Mouse (Mus musculus) forebrain, postnatal 0 days (tissue): ENCODE measurements at regions not wholly inside any gene's neighbourhood (a gene's known extent, or its start where the extent isn't known, plus 50 kb on each side); places are given as distances from the start of the nearest gene placed in this dataset.

Experiments used
- ATAC-seq: fragments of 200-750 bp; cut with Nextera tagmentation; 2 replicates; pipeline ENCODE4 v1.8.0; 2017; ENCODE audit warnings: mild to moderate bottlenecking, moderate library complexity
- DNase-seq: peaks from one replicate; pipeline ENCODE4 v3.0.0-alpha.2; 2015
- H3K27ac ChIP-seq: fragments of 300-500 bp; sonication (generic); 2 replicates; pipeline ENCODE4 v1.5.1; 2014; ENCODE audit warnings: low read depth, mild to moderate bottlenecking, antibody characterized with exemption, low read length, moderate library complexity, mixed read lengths
- H3K27me3 ChIP-seq: fragments of 300-500 bp; sonication (generic); 2 replicates; pipeline ENCODE4 v1.6.1; 2014; ENCODE audit warnings: mild to moderate bottlenecking, low read length, mixed read lengths; ENCODE audit not compliant: insufficient read depth
- H3K36me3 ChIP-seq: fragments of 300-500 bp; sonication (generic); 2 replicates; pipeline ENCODE4 v1.6.1; 2014; ENCODE audit warnings: mild to moderate bottlenecking, moderate library complexity; ENCODE audit not compliant: insufficient read depth
- H3K4me1 ChIP-seq: fragments of 300-500 bp; sonication (generic); 2 replicates; pipeline ENCODE4 v1.6.1; 2014; ENCODE audit warnings: antibody characterized with exemption; ENCODE audit not compliant: insufficient read depth
- H3K4me2 ChIP-seq: fragments of 300-500 bp; sonication (generic); 2 replicates; pipeline ENCODE4 v1.6.1; 2014; ENCODE audit warnings: low read depth, mild to moderate bottlenecking, moderate library complexity
- H3K4me3 ChIP-seq: fragments of 300-500 bp; sonication (generic); 2 replicates; pipeline ENCODE4 v1.5.1; 2014; ENCODE audit warnings: low read depth, low read length, mixed read lengths
- H3K9ac ChIP-seq: fragments of 300-500 bp; sonication (generic); 2 replicates; pipeline ENCODE4 v1.6.1; 2014; ENCODE audit warnings: mild to moderate bottlenecking
- H3K9me3 ChIP-seq: fragments of 300-500 bp; sonication (generic); 2 replicates; pipeline ENCODE4 v1.6.1; 2016; ENCODE audit warnings: low read length
- CTCF ChIP-seq: sonication (generic); IDR thresholded peaks from 2 replicates; pipeline ENCODE4 v1.5.1; 2016; ENCODE audit warnings: antibody characterized with exemption, control low read depth, low read depth
- WGBS: fragments of 180-500 bp; shearing (Covaris S2); extraction: QIAGEN DNeasy Blood & Tissue Kit; methylation state at CpG from one replicate; pipeline ENCODE4 v1.1.7; 2014; 5-methylcytosine and 5-hydroxymethylcytosine counted together

- no peak overlapping the region for H3K4me3 ChIP-seq
- H3K9ac ChIP-seq = no peak overlapping the region
- 89% methylated on average over 4 of the region's 4 CpGs for WGBS
- H3K4me1 ChIP-seq = no peaks in the 10 kb centered on the region
- no peak for TF ChIP-seq CTCF
- no peaks in the 10 kb centered on the region for H3K36me3 ChIP-seq
- no peaks in the 10 kb centered on the region for H3K27me3 ChIP-seq
- DNase-seq (no peak), ATAC-seq (no peak)
- no peaks in the 10 kb centered on the region for H3K9me3 ChIP-seq
- no peak overlapping the region for H3K27ac ChIP-seq
- H3K4me2 ChIP-seq = no peak overlapping the region
Observed at GRCm38 (mm10) chr16:30743566-30743965, 144.0 kb downstream of the Fam43a start.

GRCm38 (mm10) chr16:30744237-30744636 lies 144.7 kb downstream of the Fam43a start:
- Histone ChIP-seq H3K27me3 (no peaks in the 10 kb centered on the region), H3K36me3 (no peaks in the 10 kb centered on the region), H3K9ac (no peak overlapping the region), H3K4me3 (no peak overlapping the region), H3K27ac (no peak overlapping the region), H3K4me1 (no peaks in the 10 kb centered on the region), H3K9me3 (no peaks in the 10 kb centered on the region), H3K4me2 (no peak overlapping the region)
- DNase-seq (no peak), ATAC-seq (no peak)
- no peak for TF ChIP-seq CTCF
- WGBS = 34% methylated on average over 7 of the region's 7 CpGs

- Histone ChIP-seq H3K9me3 (no peaks in the 10 kb centered on the region), H3K27me3 (no peaks in the 10 kb centered on the region), H3K36me3 (no peaks in the 10 kb centered on the region), H3K9ac (no peak overlapping the region), H3K4me2 (no peak overlapping the region), H3K4me3 (no peak overlapping the region), H3K27ac (no peak overlapping the region), H3K4me1 (no peaks in the 10 kb centered on the region)
- 46% methylated on average over 11 of the region's 11 CpGs for WGBS
- TF ChIP-seq CTCF = no peak
- peak; percentile 77 for ATAC-seq
- peak; percentile 27 for DNase-seq
Observed at GRCm38 (mm10) chr16:30745598-30746181, 146.2 kb downstream of the Fam43a start.

- no peak for ATAC-seq
- 70% methylated on average over 8 of the region's 8 CpGs for WGBS
Observed at GRCm38 (mm10) chr16:30746211-30746610, 146.7 kb downstream of the Fam43a start.

GRCm38 (mm10) chr16:30749841-30750240 lies 150.3 kb downstream of the Fam43a start:
- WGBS = 60% methylated on average over 3 of the region's 3 CpGs
- ATAC-seq (no peak), DNase-seq (no peak)
- no peak overlapping the region for H3K27ac ChIP-seq
- no peaks in the 10 kb centered on the region for H3K27me3 ChIP-seq
- no peak overlapping the region for H3K9ac ChIP-seq
- no peaks in the 10 kb centered on the region for H3K36me3 ChIP-seq
- no peak for TF ChIP-seq CTCF
- H3K4me2 ChIP-seq = no peak overlapping the region
- H3K9me3 ChIP-seq = no peaks in the 10 kb centered on the region
- no peaks in the 10 kb centered on the region for H3K4me1 ChIP-seq
- H3K4me3 ChIP-seq = no peak overlapping the region

More at GRCm38 (mm10) chr16:30746211-30746610, 146.7 kb downstream of the Fam43a start:
- Histone ChIP-seq H3K27me3 (no peaks in the 10 kb centered on the region), H3K27ac (no peak overlapping the region), H3K9me3 (no peaks in the 10 kb centered on the region), H3K4me3 (no peak overlapping the region), H3K36me3 (no peaks in the 10 kb centered on the region), H3K9ac (no peak overlapping the region), H3K4me2 (no peak overlapping the region), H3K4me1 (no peaks in the 10 kb centered on the region)
- TF ChIP-seq CTCF = no peak
- DNase-seq = no peak

GRCm38 (mm10) chr16:30755771-30756170 lies 156.2 kb downstream of the Fam43a start:
- Histone ChIP-seq H3K36me3 (no peaks in the 10 kb centered on the region), H3K4me3 (no peak overlapping the region), H3K27me3 (no peaks in the 10 kb centered on the region), H3K27ac (no peak overlapping the region), H3K4me2 (no peak overlapping the region), H3K9me3 (no peaks in the 10 kb centered on the region), H3K4me1 (no peaks in the 10 kb centered on the region), H3K9ac (no peak overlapping the region)
- ATAC-seq (no peak), DNase-seq (no peak)
- no peak for TF ChIP-seq CTCF
- 84% methylated on average over 2 of the region's 2 CpGs for WGBS

GRCm38 (mm10) chr16:30756678-30757077 lies 157.2 kb downstream of the Fam43a start:
- ATAC-seq = no peak
- TF ChIP-seq CTCF = no peak

More at GRCm38 (mm10) chr16:30756678-30757077, 157.2 kb downstream of the Fam43a start:
- no peaks in the 10 kb centered on the region for H3K27me3 ChIP-seq
- DNase-seq = no peak
- no peak overlapping the region for H3K4me3 ChIP-seq
- no peaks in the 10 kb centered on the region for H3K4me1 ChIP-seq
- no peak overlapping the region for H3K9ac ChIP-seq
- WGBS = 74% methylated on average over 5 of the region's 5 CpGs
- H3K4me2 ChIP-seq = no peak overlapping the region
- H3K9me3 ChIP-seq = no peaks in the 10 kb centered on the region
- no peak overlapping the region for H3K27ac ChIP-seq
- no peaks in the 10 kb centered on the region for H3K36me3 ChIP-seq
